Mouse (Mus musculus) heart, adult 2 months (tissue): ENCODE data around the gene Orc5. TPM values are rescaled to one million over a fixed set of nuclear protein-coding genes. Genes with fewer than 3 reads are reported as not detected.
"Not testable (repeated sequence)": the region's sequence is repeated elsewhere in the genome, so short reads cannot be mapped to it uniquely, and the experiment has no call there.

Source experiments
- DNase-seq, 2 experiments: peaks; one replicate each; pipeline ENCODE4 v3.0.0; 2021
- H3K27ac ChIP-seq: fragments of 200-600 bp; 2 replicates; pipeline ENCODE4 v1.8.1; 2022
- H3K27me3 ChIP-seq: fragments of 200-500 bp; 2 replicates; pipeline ENCODE4 v1.6.1; 2012; ENCODE audit warnings: mild to moderate bottlenecking, low read length, inconsistent platforms, mixed read lengths; ENCODE audit not compliant: control insufficient read depth, insufficient read depth
- H3K36me3 ChIP-seq: fragments of 200-500 bp; 2 replicates; pipeline ENCODE4 v1.6.1; 2012; ENCODE audit warnings: low read length, inconsistent platforms; ENCODE audit not compliant: control insufficient read depth, insufficient read depth
- H3K4me1 ChIP-seq: fragments of 200-500 bp; 2 replicates; pipeline ENCODE4 v1.6.1; 2011; ENCODE audit warnings: low read length; ENCODE audit not compliant: control insufficient read depth, insufficient read depth
- H3K4me3 ChIP-seq: fragments of 200-600 bp; 2 replicates; pipeline ENCODE4 v1.8.1; 2022
- H3K79me2 ChIP-seq: fragments of 200-500 bp; replicated peaks from 2 replicates; pipeline ENCODE4 v1.6.1; 2012; ENCODE audit warnings: mild to moderate bottlenecking, inconsistent platforms, low read length, moderate library complexity, mixed read lengths; ENCODE audit not compliant: control insufficient read depth, insufficient read depth
- H3K9ac ChIP-seq: fragments of 200-500 bp; 2 replicates; pipeline ENCODE4 v1.6.1; 2012; ENCODE audit warnings: low read depth, mild to moderate bottlenecking, control low read depth, inconsistent platforms, low read length, mixed read lengths
- CTCF ChIP-seq: fragments of 200-600 bp; IDR thresholded peaks from 2 replicates; pipeline ENCODE4 v1.8.1; 2022; ENCODE audit warnings: antibody characterized with exemption, mild to moderate bottlenecking, moderate library complexity
- EP300 ChIP-seq: fragments of 200-500 bp; IDR thresholded peaks from 2 replicates; pipeline ENCODE4 v1.6.1; 2011; ENCODE audit warnings: low read depth, low read length, control low read depth; ENCODE audit not compliant: insufficient read depth
- POLR2A ChIP-seq: fragments of 200-500 bp; IDR thresholded peaks from 2 replicates; pipeline ENCODE4 v1.6.1; 2011; ENCODE audit warnings: mild to moderate bottlenecking, low read depth, low read length, control low read depth; ENCODE audit not compliant: insufficient read depth
- WGBS: fragments of 180-500 bp; shearing (Covaris S2); methylation state at CpG from one replicate; pipeline ENCODE4 v1.1.7; 2018; 5-methylcytosine and 5-hydroxymethylcytosine counted together
- intact Hi-C: fragments of 180-260 bp; cut with DNase I; formaldehyde crosslinking; loops from one replicate; pipeline ENCODE4 v1.15.1; 2025
- polyA plus RNA-seq: library from polyadenylated mRNA; depleted of rRNA; stranded (reverse); fragments of >200 nt; gene quantifications from 2 replicates; pipeline ENCODE4 v1.2.3, GENCODE M21; 2012
- total RNA-seq, 2 experiments: library from RNA; stranded (reverse); gene quantifications; 2 replicates each; pipeline ENCODE4 v1.2.3; 2021

The Orc5 gene
- total and polyA plus RNA-seq, 3 experiments, result 4.0 to 7.7 (median 7.7) TPM

- H3K36me3 ChIP-seq, result peaks cover 8% of the 10 kb centered on the region
- H3K27me3 ChIP-seq, result no peaks in the 10 kb centered on the region
- H3K4me3 ChIP-seq, result no peak overlapping the region
- TF ChIP-seq POLR2A, result no peak
- no peak for TF ChIP-seq CTCF
- no peak for TF ChIP-seq EP300
- no peak overlapping the region for H3K9ac ChIP-seq
- no peaks in the 10 kb centered on the region for H3K79me2 ChIP-seq
- intact Hi-C loops, result no loop called here
- WGBS, result 93% methylated on average over 5 of the region's 5 CpGs
- H3K4me1 ChIP-seq, result peaks cover 1% of the 10 kb centered on the region; the same call in 1 of the 2 replicates
- DNase-seq, result no peak
- no peak overlapping the region for H3K27ac ChIP-seq
Observed at GRCm38 (mm10) chr5:22499437-22499836, 50.8 kb downstream of the Orc5 start.

- no peak for DNase-seq
- intact Hi-C loops, result no loop called here
- Histone ChIP-seq H3K27me3 (no peaks in the 10 kb centered on the region), H3K4me3 (no peak overlapping the region), H3K9ac (no peak overlapping the region), H3K4me1 (no peaks in the 10 kb centered on the region), H3K79me2 (no peaks in the 10 kb centered on the region), H3K27ac (no peak overlapping the region), H3K36me3 (no peaks in the 10 kb centered on the region)
- TF ChIP-seq POLR2A (no peak), EP300 (no peak), CTCF (no peak)
Observed at GRCm38 (mm10) chr5:22491088-22491487, 59.1 kb downstream of the Orc5 start.

- WGBS, result 79% methylated on average over 4 of the region's 4 CpGs
- DNase-seq, result no peak
- no peaks in the 10 kb centered on the region for H3K36me3 ChIP-seq
- no peaks in the 10 kb centered on the region for H3K79me2 ChIP-seq
- no peak overlapping the region for H3K4me3 ChIP-seq
- H3K4me1 ChIP-seq, result no peaks in the 10 kb centered on the region
- H3K9ac ChIP-seq, result no peak overlapping the region
- H3K27ac ChIP-seq, result no peak overlapping the region
- TF ChIP-seq CTCF (peak; percentile 52), EP300 (no peak)
- no peaks in the 10 kb centered on the region for H3K27me3 ChIP-seq
- intact Hi-C loops, result no loop called here
Observed at GRCm38 (mm10) chr5:22489091-22489490, 61.1 kb downstream of the Orc5 start.

- no peak for DNase-seq
- Histone ChIP-seq H3K4me3 (no peak overlapping the region), H3K36me3 (no peaks in the 10 kb centered on the region), H3K4me1 (no peaks in the 10 kb centered on the region), H3K9ac (no peak overlapping the region), H3K27me3 (no peaks in the 10 kb centered on the region), H3K27ac (no peak overlapping the region), H3K79me2 (no peaks in the 10 kb centered on the region)
- TF ChIP-seq POLR2A, result no peak
- no peak for TF ChIP-seq CTCF
- TF ChIP-seq EP300, result no peak
- intact Hi-C loops, result no loop called here
- WGBS, result 60% methylated on average over 6 of the region's 6 CpGs
Observed at GRCm38 (mm10) chr5:22486601-22487206, 63.5 kb downstream of the Orc5 start.

GRCm38 (mm10) chr5:22485764-22486163 lies 64.5 kb downstream of the Orc5 start:
- Histone ChIP-seq H3K9ac (no peak overlapping the region), H3K36me3 (no peaks in the 10 kb centered on the region), H3K4me1 (no peaks in the 10 kb centered on the region), H3K79me2 (no peaks in the 10 kb centered on the region), H3K4me3 (no peak overlapping the region), H3K27ac (no peak overlapping the region), H3K27me3 (no peaks in the 10 kb centered on the region)
- no peak for TF ChIP-seq POLR2A
- TF ChIP-seq EP300, result no peak
- no peak for TF ChIP-seq CTCF
- peak in 1 of 2 experiments; percentile 6 for DNase-seq
- 45% methylated on average over 1 of the region's 1 CpGs for WGBS
- intact Hi-C loops, result no loop called here

- Histone ChIP-seq H3K36me3 (no peaks in the 10 kb centered on the region), H3K27ac (no peak overlapping the region), H3K79me2 (no peaks in the 10 kb centered on the region), H3K9ac (no peak overlapping the region), H3K4me3 (no peak overlapping the region), H3K4me1 (no peaks in the 10 kb centered on the region), H3K27me3 (no peaks in the 10 kb centered on the region)
- no peak for TF ChIP-seq CTCF
- TF ChIP-seq EP300, result no peak
- TF ChIP-seq POLR2A, result no peak
- no peak for DNase-seq
- intact Hi-C loops, result no loop called here
- WGBS, result 91% methylated on average over 5 of the region's 5 CpGs
Observed at GRCm38 (mm10) chr5:22482567-22482966, 67.7 kb downstream of the Orc5 start.

GRCm38 (mm10) chr5:22472445-22472844 lies 77.8 kb downstream of the Orc5 start:
- intact Hi-C loops, H3K36me3 ChIP-seq, H3K27ac ChIP-seq, H3K27me3 ChIP-seq, H3K4me1 ChIP-seq, H3K9ac ChIP-seq, DNase-seq, H3K4me3 ChIP-seq, H3K79me2 ChIP-seq: not testable (repeated sequence)
- 91% methylated on average over 7 of the region's 11 CpGs for WGBS
